9 mouse cellular contexts compared by ENCODE assay signal in genomic region chr12:77597627-77598333, GRCm38 (mm10).
DNase-seq lines count a peak whose midpoint lies in the region; ATAC-seq and TF ChIP-seq lines count a peak whose summit lies in the region.
"Had no signal": no experiment of that assay in that cellular context is flagged by ENCODE, and none has a peak within 500 bp of the region (broad histone marks: within the 10 kb centered on the region; RNA-seq: fewer than 3 reads in every experiment).

No protein-coding gene starts in this region.

- H3K9ac ChIP-seq in heart, adult 2 months (ENCODE audit: low read depth, low read length): no peak overlapping the region
- no peak overlapping the region for H3K9ac ChIP-seq in stomach, embryonic 15.5 days

- H3K9me3 ChIP-seq in stomach, embryonic 15.5 days: no peaks in the 10 kb centered on the region
- H3K9me3 ChIP-seq: G1E had no signal

- H3K27me3 ChIP-seq in heart, adult 2 months (ENCODE audit: control insufficient read depth, insufficient read depth, low read length): no peaks in the 10 kb centered on the region
- H3K27me3 ChIP-seq in stomach, embryonic 15.5 days (replicated peaks): no peaks in the 10 kb centered on the region

- 0 out of 2 replicates have a peak, but pooled peaks have one; percentile 47 for TF ChIP-seq EP300 in heart, adult 2 months (IDR thresholded peaks at IDR 0.05; ENCODE audit: insufficient read depth, low read depth, low read length)

- H3K27ac ChIP-seq in heart, adult 2 months: peak overlapping the region; percentile 73
- H3K27ac ChIP-seq in stomach, embryonic 15.5 days: peak overlapping the region; percentile 63; the same call in 1 of the 2 replicates

- H3K4me1 ChIP-seq in heart, adult 2 months (ENCODE audit: control insufficient read depth, insufficient read depth, low read length): peaks cover 2% of the 10 kb centered on the region; the same call in 1 of the 2 replicates
- H3K4me1 ChIP-seq in stomach, embryonic 15.5 days: peaks cover 8% of the 10 kb centered on the region; the same call in 1 of the 2 replicates

- TF ChIP-seq CTCF in heart, adult 2 months (IDR thresholded peaks at IDR 0.05): no peak

- no peak for TF ChIP-seq POLR2A in heart, adult 2 months (IDR thresholded peaks at IDR 0.05; ENCODE audit: insufficient read depth, low read depth, low read length)

- ATAC-seq in stomach, embryonic 15.5 days (ENCODE audit: insufficient read depth, low FRiP score, low read depth): peak; percentile 71

- DNase-seq in ovary, postnatal 14 days (ENCODE audit: low spot score): peak; percentile 23
- no peak for DNase-seq in ovary, postnatal 36 days (ENCODE audit: low spot score)
- DNase-seq in heart, adult 2 months: peak; percentile 49 to 60
- peak; percentile 53 for DNase-seq in kidney, adult 18-20 months
- no peak for DNase-seq in urinary bladder, postnatal 25 days (ENCODE audit: low spot score)
- no peak for DNase-seq in spleen, postnatal 14 days (ENCODE audit: low spot score in 2 of 2)
- DNase-seq in thymus, postnatal 25 days: no peak

- no peaks in the 10 kb centered on the region for H3K36me3 ChIP-seq in heart, adult 2 months (ENCODE audit: control insufficient read depth, insufficient read depth, low read length)
- H3K36me3 ChIP-seq in stomach, embryonic 15.5 days: no peaks in the 10 kb centered on the region
- H3K36me3 ChIP-seq: G1E had no signal

- WGBS in heart, adult 2 months: 16% methylated on average over 3 of the region's 3 CpGs
- 23% methylated on average over 3 of the region's 3 CpGs for WGBS in stomach, embryonic 15.5 days

- no peak overlapping the region for H3K4me2 ChIP-seq in stomach, embryonic 15.5 days

- intact Hi-C loops in heart, adult 2 months (cut with DNase I): no loop called here

- no peak overlapping the region for H3K4me3 ChIP-seq in heart, adult 2 months
- H3K4me3 ChIP-seq in stomach, embryonic 15.5 days (replicated peaks): no peak overlapping the region

- H3K79me2 ChIP-seq in heart, adult 2 months (replicated peaks; ENCODE audit: control insufficient read depth, insufficient read depth, low read length): no peaks in the 10 kb centered on the region

Comparison
In these comparisons a context has a peak if more than half of its experiments do, and no peak if none do; other contexts are left out.
1. DNase-seq: peak in ovary, postnatal 14 days (single experiment), heart, adult 2 months (2 of 2) and kidney, adult 18-20 months (single experiment); none in ovary, postnatal 36 days (single experiment), urinary bladder, postnatal 25 days (single experiment), spleen, postnatal 14 days (0 of 2) and thymus, postnatal 25 days (single experiment).